Mouse (Mus musculus) inflammation-experienced regulatory T-cells (primary cell): ENCODE results near the gene Llgl1. TPM values are rescaled to one million over a fixed set of nuclear protein-coding genes. Genes with fewer than 3 reads are reported as not detected.

ENCODE experiments used
- polyA plus RNA-seq, 2 experiments: library from polyadenylated mRNA; unstranded; fragments of 100-300 nt; shearing (Covaris generic); gene quantifications; one replicate each; pipeline ENCODE4 v1.2.1; 2017

Llgl1 gene
- 10 to 100 TPM; 34.8 to 42.6 TPM for polyA plus RNA-seq

DNA sequence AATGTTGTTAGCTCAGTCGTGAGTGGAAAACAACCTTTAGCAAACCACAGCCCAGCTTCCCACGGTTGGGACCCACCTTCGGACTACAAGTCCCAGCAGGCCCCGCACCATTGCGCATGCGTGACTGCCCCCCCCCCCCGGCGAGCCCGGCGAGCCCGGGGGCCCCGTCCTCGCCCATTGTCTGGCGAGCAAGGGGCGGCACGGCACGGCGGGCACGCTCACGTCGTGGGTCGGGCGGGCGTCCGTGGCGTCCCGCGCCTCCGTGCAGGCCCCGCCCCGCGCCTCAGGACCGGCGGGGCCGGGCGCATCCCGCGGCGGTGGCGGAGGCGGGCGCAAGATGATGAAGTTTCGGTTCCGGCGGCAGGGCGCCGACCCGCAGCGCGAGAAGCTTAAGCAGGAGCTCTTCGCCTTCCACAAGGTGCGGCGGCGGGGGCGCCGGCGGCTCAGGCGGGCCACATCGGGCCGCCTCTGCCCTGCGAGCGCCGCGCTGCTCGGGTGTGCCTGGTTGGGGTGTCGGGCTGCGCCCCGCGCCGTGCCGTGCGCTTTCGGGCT lies at the start of gene Llgl1:
Gene Llgl1, plus strand, starts transcription at position 200 of the 552 bp plus-strand sequence.

DNA sequence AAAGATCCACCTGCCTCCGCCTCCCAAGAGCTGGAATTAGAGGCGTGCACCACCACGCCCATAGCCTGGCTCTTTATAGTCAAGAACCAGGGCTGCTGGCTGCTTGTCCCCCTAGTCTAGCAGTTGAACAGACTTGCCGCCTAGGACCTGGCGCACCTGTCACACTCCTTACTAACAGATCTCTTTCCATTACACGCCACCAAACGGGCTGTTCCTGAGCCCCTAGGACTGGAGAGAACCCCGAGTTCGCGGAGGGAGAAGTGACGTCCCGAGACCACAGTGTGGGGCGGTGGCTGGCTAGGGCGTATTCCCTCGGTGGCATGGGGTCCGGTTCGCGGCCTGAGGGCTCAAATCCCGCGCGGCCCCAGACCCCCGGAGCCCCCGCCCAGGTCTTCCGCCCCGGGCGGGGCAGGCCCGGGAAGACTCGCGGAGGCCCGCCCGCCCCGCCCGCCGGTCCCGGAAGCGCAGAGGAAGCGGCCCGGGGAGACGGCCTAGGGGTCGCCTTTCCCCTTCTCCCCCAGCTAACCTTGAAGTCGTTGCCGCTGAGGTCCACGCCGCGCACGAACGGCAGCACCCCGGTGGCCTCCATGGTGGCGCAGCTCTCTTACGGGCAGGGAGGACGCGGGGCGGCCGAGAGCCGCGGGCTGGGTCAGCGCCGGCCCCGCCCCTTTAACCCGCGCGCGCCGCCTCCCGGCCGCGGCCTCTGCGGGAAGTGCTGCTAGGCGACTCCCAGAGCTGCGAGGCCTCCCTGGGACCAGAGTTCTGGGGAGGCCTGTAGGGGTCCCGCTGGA lies 27.3 kb downstream of the Llgl1 start, which contains the start of gene Flii:
Gene Flii, minus strand, starts transcription at position 663 of the 791 bp plus-strand sequence.

DNA sequence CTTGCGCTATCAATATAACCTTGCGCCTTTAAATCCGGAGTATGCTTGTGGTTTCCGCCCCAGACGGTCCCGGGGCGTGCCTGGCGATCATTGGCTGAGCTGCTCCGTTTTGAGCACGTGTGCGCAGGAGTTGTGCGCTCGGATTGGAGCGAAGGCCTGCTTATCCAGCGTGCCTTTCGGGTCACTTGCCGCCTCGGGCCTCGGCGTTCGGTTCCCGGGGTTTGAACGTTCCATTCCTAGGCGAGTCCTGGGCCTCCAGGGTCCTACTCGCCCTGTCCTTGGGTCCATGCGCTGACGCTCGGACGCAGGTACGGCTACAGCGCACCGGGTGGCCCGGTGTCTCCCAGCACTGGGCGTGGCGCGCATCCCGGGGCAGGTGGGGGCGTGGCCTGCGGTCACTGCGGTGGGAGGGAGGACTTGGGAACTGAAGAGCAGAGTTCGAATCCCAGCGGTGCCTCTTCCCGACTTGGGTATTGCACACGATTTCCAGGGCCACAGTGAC lies 28.8 kb downstream of the Llgl1 start, which contains the start of gene Mief2:
Gene Mief2, plus strand, starts transcription at position 139 of the 502 bp plus-strand sequence.

Other genes starting within 250 kb of the Llgl1 start
- 10 to 100 TPM; 50.3 to 51.9 TPM for gene Drg2, start 245.1 kb upstream of the Llgl1 start, polyA plus RNA-seq
- under 1 TPM; 0.05 to 0.70 TPM for gene Myo15, start 230.4 kb upstream of the Llgl1 start, polyA plus RNA-seq
- 10 to 100 TPM; 31.0 to 34.7 TPM for gene Alkbh5, start 163.3 kb upstream of the Llgl1 start, polyA plus RNA-seq
- 100 to 1,000 TPM; 175 to 177 TPM for gene Flii, start 27.5 kb downstream of the Llgl1 start, polyA plus RNA-seq
- 10 to 100 TPM; 12.0 to 19.5 TPM for gene Mief2, start 28.7 kb downstream of the Llgl1 start, polyA plus RNA-seq
- 10 to 100 TPM; 18.0 to 31.5 TPM for gene Top3a, start 77.6 kb downstream of the Llgl1 start, polyA plus RNA-seq
- gene Smcr8, start 77.8 kb downstream of the Llgl1 start, polyA plus RNA-seq, result 10 to 100 TPM; 11.1 to 14.2 TPM
- gene Shmt1, start 112.0 kb downstream of the Llgl1 start, polyA plus RNA-seq, result 10 to 100 TPM; 12.9 to 13.5 TPM
- gene Dhrs7b, start 130.9 kb downstream of the Llgl1 start, polyA plus RNA-seq, result 10 to 100 TPM; 29.4 to 39.9 TPM
- gene Tmem11, start 179.5 kb downstream of the Llgl1 start, polyA plus RNA-seq, result 10 to 100 TPM; 33.7 to 52.1 TPM
- gene Natd1, start 215.0 kb downstream of the Llgl1 start, polyA plus RNA-seq, result 10 to 100 TPM in 1 of 2 experiments, 1 to 10 TPM in 1; 6.6 to 11.7 TPM
- gene Map2k3, start 232.3 kb downstream of the Llgl1 start, polyA plus RNA-seq, result 10 to 100 TPM; 86.9 to 87.6 TPM